In the genomic region with DNA sequence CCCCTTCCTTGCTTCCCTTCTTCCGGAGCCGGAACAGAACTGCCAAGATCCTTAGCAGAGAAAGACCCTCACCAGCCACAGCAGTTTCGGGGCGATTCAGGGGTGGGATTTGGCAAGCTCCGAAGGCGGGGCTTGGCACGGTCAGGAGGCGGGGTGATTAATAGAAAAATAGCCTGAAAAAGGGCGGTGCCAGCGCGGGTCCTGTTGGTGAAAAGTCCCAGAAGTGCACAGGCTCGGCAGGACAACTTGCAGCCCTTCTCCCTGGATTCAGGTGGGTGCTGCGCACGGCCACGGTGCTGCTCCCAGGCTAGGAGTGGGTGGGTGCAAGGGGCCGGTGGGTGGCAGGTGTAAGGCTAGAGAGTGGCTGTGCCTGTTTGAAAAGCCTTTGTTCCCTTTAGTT, we compare ENCODE assay signal across 8 mouse cellular contexts. TPM values are rescaled to one million over a fixed set of nuclear protein-coding genes. Genes with fewer than 3 reads are reported as not detected.
DNase-seq lines count a peak whose midpoint lies in the region; ATAC-seq and TF ChIP-seq lines count a peak whose summit lies in the region.

No protein-coding gene starts in this region.

- WGBS in bone marrow, adult 2 months, result 2% methylated on average over 16 of the region's 16 CpGs
- WGBS in hindbrain, embryonic 15.5 days, result under 1% methylated on average over 16 of the region's 16 CpGs
- WGBS in liver, embryonic 13.5 days (ENCODE audit: insufficient replicate concordance), result under 1% methylated on average over 16 of the region's 16 CpGs
- 1% methylated on average over 16 of the region's 16 CpGs for WGBS in thymus, adult 2 months

- H3K9ac ChIP-seq in hindbrain, embryonic 15.5 days, result peak overlapping the region; percentile 38
- peak overlapping the region; percentile 63 for H3K9ac ChIP-seq in liver, embryonic 13.5 days

- peaks cover 5% of the 10 kb centered on the region for H3K27me3 ChIP-seq in E14TG2a.4 (ENCODE audit: insufficient read depth, low read length)
- no peaks in the 10 kb centered on the region for H3K27me3 ChIP-seq in hindbrain, embryonic 15.5 days
- H3K27me3 ChIP-seq in liver, embryonic 13.5 days, result no peaks in the 10 kb centered on the region
- no peaks in the 10 kb centered on the region for H3K27me3 ChIP-seq in thymus, adult 2 months (ENCODE audit: control insufficient read depth, insufficient read depth, low read length)

- peak overlapping the region; percentile 85 for H3K27ac ChIP-seq in bone marrow, adult 2 months (ENCODE audit: control insufficient read depth, insufficient read depth, low read depth, low read length, poor library complexity)
- H3K27ac ChIP-seq in hindbrain, embryonic 15.5 days (replicated peaks), result peak overlapping the region; percentile 55
- H3K27ac ChIP-seq in liver, embryonic 13.5 days, result peak overlapping the region; percentile 71
- H3K27ac ChIP-seq in thymus, adult 2 months (ENCODE audit: control insufficient read depth, insufficient read depth, low read length), result no peak overlapping the region

- ATAC-seq in hindbrain, embryonic 15.5 days (ENCODE audit: low FRiP score, low read depth), result peak; percentile 77
- peak; percentile 68 for ATAC-seq in liver, embryonic 13.5 days (ENCODE audit: low read depth)
- peak; percentile 65; the same call in 1 of the 2 replicates for ATAC-seq in monocyte, adult 5-6 weeks (replicated peaks; ENCODE audit: insufficient number of reproducible peaks, low FRiP score, low TSS enrichment, poor library complexity, severe bottlenecking)

- H3K4me3 ChIP-seq in E14TG2a.4 (replicated peaks; ENCODE audit: low read length), result peak overlapping the region; percentile 68
- H3K4me3 ChIP-seq in bone marrow, adult 2 months (replicated peaks; ENCODE audit: control insufficient read depth, low read depth, low read length), result peak overlapping the region; percentile 94
- H3K4me3 ChIP-seq in hindbrain, embryonic 15.5 days, result peak overlapping the region; percentile 42
- H3K4me3 ChIP-seq in liver, embryonic 13.5 days (replicated peaks), result peak overlapping the region; percentile 54
- no peak overlapping the region for H3K4me3 ChIP-seq in thymus, adult 2 months (ENCODE audit: control insufficient read depth, insufficient read depth, low read length)

- H3K9me3 ChIP-seq in E14TG2a.4 (ENCODE audit: low read length), result no peaks in the 10 kb centered on the region
- no peaks in the 10 kb centered on the region for H3K9me3 ChIP-seq in hindbrain, embryonic 15.5 days
- H3K9me3 ChIP-seq in liver, embryonic 13.5 days (replicated peaks), result no peaks in the 10 kb centered on the region

- no peak for TF ChIP-seq CTCF in E14TG2a.4 (conservative IDR thresholded peaks at IDR 0.05; ENCODE audit: low read length)
- no peak for TF ChIP-seq CTCF in bone marrow, adult 2 months (IDR thresholded peaks at IDR 0.05; ENCODE audit: control insufficient read depth, insufficient read depth, low read length)
- no peak for TF ChIP-seq CTCF in thymus, adult 2 months (IDR thresholded peaks at IDR 0.05; ENCODE audit: borderline replicate concordance, control insufficient read depth, extremely low read depth, insufficient read depth, low read length, poor library complexity)

- H3K4me2 ChIP-seq in hindbrain, embryonic 15.5 days, result peak overlapping the region; percentile 74
- peak overlapping the region; percentile 61 for H3K4me2 ChIP-seq in liver, embryonic 13.5 days

- DNase-seq in gastrocnemius, adult 8-10 months (ENCODE audit: low spot score in 2 of 2), result peak; percentile 39 to 42
- DNase-seq in liver, embryonic 13.5 days, result peak; percentile 28
- peak; percentile 82 for DNase-seq in urinary bladder, postnatal 14 days (ENCODE audit: low spot score)
- DNase-seq in thymus, adult 2 months, result no peak

- peaks cover 7% of the 10 kb centered on the region for H3K4me1 ChIP-seq in E14TG2a.4 (replicated peaks; ENCODE audit: low read depth, low read length)
- peaks cover 1% of the 10 kb centered on the region for H3K4me1 ChIP-seq in bone marrow, adult 2 months (ENCODE audit: control insufficient read depth, insufficient read depth, low read length)
- H3K4me1 ChIP-seq in hindbrain, embryonic 15.5 days (replicated peaks), result peaks cover 8% of the 10 kb centered on the region; the same call in 1 of the 2 replicates
- H3K4me1 ChIP-seq in liver, embryonic 13.5 days (replicated peaks), result 0 out of 2 replicates have a peak, but pooled peaks cover 5% of the 10 kb centered on the region
- H3K4me1 ChIP-seq in thymus, adult 2 months (replicated peaks; ENCODE audit: control insufficient read depth, insufficient read depth, low read length), result no peaks in the 10 kb centered on the region

- H3K36me3 ChIP-seq in E14TG2a.4 (ENCODE audit: insufficient read depth, low read length), result no peaks in the 10 kb centered on the region
- H3K36me3 ChIP-seq in hindbrain, embryonic 15.5 days, result no peaks in the 10 kb centered on the region
- no peaks in the 10 kb centered on the region for H3K36me3 ChIP-seq in liver, embryonic 13.5 days
- H3K36me3 ChIP-seq in thymus, adult 2 months (ENCODE audit: control insufficient read depth, insufficient read depth, low read length), result no peaks in the 10 kb centered on the region

- TF ChIP-seq POLR2A in bone marrow, adult 2 months (IDR thresholded peaks at IDR 0.05; ENCODE audit: borderline replicate concordance, control insufficient read depth, low read depth, low read length), result peak; percentile 56; the same call in 1 of the 2 replicates
- no peak for TF ChIP-seq POLR2A in thymus, adult 2 months (IDR thresholded peaks at IDR 0.05; ENCODE audit: control insufficient read depth, extremely low read depth, insufficient read depth, low read length, poor library complexity)

RNA-seq across cellular contexts. Expression of gene Mgst1, which starts 0.2 kb away (rescaled TPM):
- polyA plus RNA-seq in bone marrow, adult 2 months (2011; ENCODE audit: insufficient read depth, insufficient read length, low replicate concordance, missing spikeins), result 51.0 and 109 TPM in 2 replicates
- 10 to 100 TPM; 18.6 to 81.5 (median 59.4) TPM for total RNA-seq in gastrocnemius, adult 8-10 months (2022)
- polyA plus RNA-seq in hindbrain, embryonic 15.5 days (2015; fragmentation: Nextera tagmentation; extraction: Ambion mirVana), result 95.7 and 104 TPM in 2 replicates
- polyA plus RNA-seq in liver, embryonic 13.5 days (2015; fragmentation: Nextera tagmentation; extraction: Ambion mirVana), result 161 and 180 TPM in 2 replicates
- total RNA-seq in monocyte, adult 5-6 weeks (2017), result 79.6 to 228 TPM (median 228 TPM) in 3 replicates
- 95.0 and 98.1 TPM in 2 replicates for polyA plus RNA-seq in thymus, adult 2 months (2012; rRNA removed)
